Mouse (Mus musculus) CH12.LX (cell line): ENCODE data around the gene Rassf5. TPM values are rescaled to one million over a fixed set of nuclear protein-coding genes. Genes with fewer than 3 reads are reported as not detected.

Experiments
- DNase-seq: peaks from one replicate; pipeline ENCODE4 v3.0.0-alpha.2; 2013; ENCODE audit errors: extremely low read depth
- H3K27ac ChIP-seq: 2 replicates; pipeline ENCODE4 v1.5.1; 2012; ENCODE audit warnings: low read depth, mild to moderate bottlenecking, control low read depth, moderate library complexity; ENCODE audit not compliant: insufficient read depth
- H3K27me3 ChIP-seq: replicated peaks from 2 replicates; pipeline ENCODE3; 2012; ENCODE audit warnings: inconsistent platforms
- H3K36me3 ChIP-seq, 2 experiments: replicated peaks in 1 of 2; 2 replicates each; pipeline versions ENCODE3 to v1.6.1; 2012; ENCODE audit warnings: inconsistent platforms in 1 of 2, low read length in 1 of 2, mild to moderate bottlenecking in 1 of 2, mixed read lengths in 1 of 2, moderate library complexity in 1 of 2; ENCODE audit not compliant: control insufficient read depth in 1 of 2, insufficient read depth in 1 of 2
- H3K4me1 ChIP-seq, 2 experiments: 2 replicates each; pipeline ENCODE4 v1.6.1; 2012; ENCODE audit warnings: inconsistent platforms in 1 of 2, moderate library complexity in 1 of 2; ENCODE audit not compliant: insufficient read depth in 2 of 2, control insufficient read depth in 1 of 2
- H3K4me2 ChIP-seq: 2 replicates; pipeline ENCODE4 v1.6.1; 2012; ENCODE audit warnings: low read depth, mild to moderate bottlenecking, control low read depth; ENCODE audit not compliant: poor library complexity, insufficient read depth, severe bottlenecking
- H3K4me3 ChIP-seq, 3 experiments: fragments of 150-350 bp in 1 of 3; sonication (generic) in 1 of 3; replicated peaks in 1 of 3; 2 replicates each; pipeline versions ENCODE3 to v1.5.1; 2011 to 2012; ENCODE audit warnings: low read depth in 2 of 3, low read length in 2 of 3, mild to moderate bottlenecking in 2 of 3, moderate library complexity in 2 of 3, control low read depth in 1 of 3, improper control_type of control experiment in 1 of 3, inconsistent platforms in 1 of 3, mixed read lengths in 1 of 3; ENCODE audit not compliant: poor library complexity in 1 of 3
- H3K79me2 ChIP-seq: replicated peaks from 2 replicates; pipeline ENCODE4 v1.6.1; 2012; ENCODE audit warnings: mild to moderate bottlenecking, moderate library complexity; ENCODE audit not compliant: control insufficient read depth, poor library complexity, insufficient read depth, severe bottlenecking; ENCODE audit errors: extremely low read depth
- H3K9ac ChIP-seq: 2 replicates; pipeline ENCODE4 v1.6.1; 2012; ENCODE audit warnings: low read depth, mild to moderate bottlenecking, control low read depth, moderate library complexity; ENCODE audit not compliant: insufficient read depth
- H3K9me3 ChIP-seq: replicated peaks from 2 replicates; pipeline ENCODE3; 2012; ENCODE audit warnings: low read length, inconsistent platforms, mixed read lengths
- BHLHE40 ChIP-seq: IDR thresholded peaks from 2 replicates; pipeline ENCODE4 v1.6.1; 2011; ENCODE audit warnings: mild to moderate bottlenecking, low read depth, low read length, improper control_type of control experiment
- CHD2 ChIP-seq: IDR thresholded peaks from 2 replicates; pipeline ENCODE4 v1.6.1; 2011; ENCODE audit warnings: low read length, improper control_type of control experiment
- E2F4 ChIP-seq: IDR thresholded peaks from 2 replicates; pipeline ENCODE4 v1.6.1; 2011; ENCODE audit warnings: low read depth, low read length, improper control_type of control experiment; ENCODE audit not compliant: insufficient replicate concordance
- ELF1 ChIP-seq: IDR thresholded peaks from 2 replicates; pipeline ENCODE4 v1.6.1; 2014; ENCODE audit warnings: low read depth, mild to moderate bottlenecking, inconsistent platforms, low read length, improper control_type of control experiment
- EP300 ChIP-seq: IDR thresholded peaks from 2 replicates; pipeline ENCODE4 v1.6.1; 2011; ENCODE audit warnings: low read length, improper control_type of control experiment
- GABPA ChIP-seq: IDR thresholded peaks from 2 replicates; pipeline ENCODE4 v1.6.1; 2012; ENCODE audit warnings: low read depth, low read length, improper control_type of control experiment, inconsistent platforms; ENCODE audit not compliant: insufficient replicate concordance
- HCFC1 ChIP-seq: IDR thresholded peaks from 2 replicates; pipeline ENCODE4 v1.6.1; 2012; ENCODE audit warnings: low read depth, mild to moderate bottlenecking, inconsistent platforms, low read length, improper control_type of control experiment
- IRF4 ChIP-seq: IDR thresholded peaks from 2 replicates; pipeline ENCODE4 v1.6.1; 2014; ENCODE audit warnings: low read depth, mild to moderate bottlenecking, inconsistent platforms, low read length, improper control_type of control experiment
- JUND ChIP-seq: conservative IDR thresholded peaks from 2 replicates; pipeline ENCODE4 v1.6.1; 2011; ENCODE audit warnings: low read depth, low read length, improper control_type of control experiment
- KAT2A ChIP-seq: IDR thresholded peaks from 2 replicates; pipeline ENCODE4 v1.6.1; 2012; ENCODE audit warnings: low read length, improper control_type of control experiment, inconsistent platforms; ENCODE audit not compliant: insufficient replicate concordance
- MAX ChIP-seq: IDR thresholded peaks from 2 replicates; pipeline ENCODE4 v1.6.1; 2011; ENCODE audit warnings: low read length, improper control_type of control experiment
- MAZ ChIP-seq: IDR thresholded peaks from 2 replicates; pipeline ENCODE4 v1.6.1; 2012; ENCODE audit warnings: low read depth, mild to moderate bottlenecking, inconsistent platforms, low read length, improper control_type of control experiment, moderate library complexity
- MEF2A ChIP-seq: IDR thresholded peaks from 2 replicates; pipeline ENCODE4 v1.6.1; 2014; ENCODE audit warnings: low read depth, mild to moderate bottlenecking, inconsistent platforms, low read length, improper control_type of control experiment, borderline replicate concordance
- MYC ChIP-seq: IDR thresholded peaks from 2 replicates; pipeline ENCODE4 v1.6.1; 2011; ENCODE audit warnings: low read depth, mild to moderate bottlenecking, improper control_type of control experiment, low read length
- NRF1 ChIP-seq: IDR thresholded peaks from 2 replicates; pipeline ENCODE4 v1.6.1; 2014; ENCODE audit warnings: low read depth, mild to moderate bottlenecking, inconsistent platforms, low read length, improper control_type of control experiment, moderate library complexity
- POLR2AphosphoS2 ChIP-seq: IDR thresholded peaks from 2 replicates; pipeline ENCODE4 v1.6.1; 2011; ENCODE audit warnings: low read depth, low read length, improper control_type of control experiment
- RCOR1 ChIP-seq: conservative IDR thresholded peaks from 2 replicates; pipeline ENCODE4 v1.6.1; 2012; ENCODE audit warnings: low read depth, mild to moderate bottlenecking, inconsistent platforms, low read length, improper control_type of control experiment
- TBP ChIP-seq: conservative IDR thresholded peaks from 2 replicates; pipeline ENCODE4 v1.6.1; 2011; ENCODE audit warnings: low read depth, low read length, improper control_type of control experiment
- UBTF ChIP-seq: IDR thresholded peaks from 2 replicates; pipeline ENCODE4 v1.6.1; 2012; ENCODE audit warnings: low read depth, mild to moderate bottlenecking, inconsistent platforms, low read length, improper control_type of control experiment, moderate library complexity
- USF1 ChIP-seq: IDR thresholded peaks from 2 replicates; pipeline ENCODE4 v1.6.1; 2014; ENCODE audit warnings: low read depth, mild to moderate bottlenecking, inconsistent platforms, low read length, improper control_type of control experiment
- ZKSCAN1 ChIP-seq: IDR thresholded peaks from 2 replicates; pipeline ENCODE4 v1.6.1; 2012; ENCODE audit warnings: low read depth, inconsistent platforms, low read length, improper control_type of control experiment, borderline replicate concordance
- ZMIZ1 ChIP-seq: IDR thresholded peaks from 2 replicates; pipeline ENCODE4 v1.6.1; 2012; ENCODE audit warnings: low read depth, mild to moderate bottlenecking, inconsistent platforms, low read length, improper control_type of control experiment
- ZNF384 ChIP-seq: IDR thresholded peaks from 2 replicates; pipeline ENCODE4 v1.6.1; 2012; ENCODE audit warnings: low read depth, low read length, improper control_type of control experiment, inconsistent platforms
- dilution Hi-C: fragments of 300-500 bp; cut with MboI; formaldehyde crosslinking; loops from 2 replicates; pipeline ENCODE4 v1.14.3; 2020; ENCODE audit warnings: low sequenced_read_pairs; ENCODE audit not compliant: extremely low pct_unique_long_range_greater_than_20kb, extremely low pct_ligation_motif_present
- in situ Hi-C: fragments of 300-500 bp; cut with MboI; formaldehyde crosslinking; loops from 3 replicates; pipeline ENCODE4 v1.14.3; 2019; ENCODE audit warnings: low sequenced_read_pairs, low pct_ligation_motif_present, low pct_unique_long_range_greater_than_20kb, mixed read lengths
- polyA plus RNA-seq: library from polyadenylated mRNA; unstranded; fragments of >175 nt; gene quantifications from 2 replicates; pipeline ENCODE4 v1.2.1, GENCODE M21; 2012; ENCODE audit warnings: low read depth; ENCODE audit not compliant: insufficient read length
- total RNA-seq, 2 experiments: library from RNA; depleted of rRNA; stranded (reverse); fragments of 300-350 nt in 1 of 2; fragments of >200 nt in 1 of 2; gene quantifications; 2 replicates each; pipeline ENCODE4 v1.2.3; 2012 to 2014

Gene Rassf5
- total and polyA plus RNA-seq, 3 experiments: 11.5 to 32.1 (median 16.3) TPM

- Histone ChIP-seq H3K27ac (no peak overlapping the region), H3K4me2 (no peak overlapping the region), H3K9ac (no peak overlapping the region), H3K27me3 (no peaks in the 10 kb centered on the region), H3K4me1 (no peaks in the 10 kb centered on the region), H3K36me3 (peaks cover 82 to 96% of the 10 kb centered on the region in 2 experiments), H3K79me2 (no peaks in the 10 kb centered on the region; the same call in 1 of the 2 replicates), H3K4me3 (no peak overlapping the region), H3K9me3 (no peaks in the 10 kb centered on the region)
- no peak for DNase-seq
- in situ Hi-C loops: no loop called here
- TF ChIP-seq UBTF: no peak
- TF ChIP-seq USF1: no peak
- no peak for TF ChIP-seq GABPA
- no peak for TF ChIP-seq ZKSCAN1
- TF ChIP-seq CHD2: no peak
- TF ChIP-seq ZNF384: no peak
- no peak for TF ChIP-seq BHLHE40
- no peak for TF ChIP-seq MAZ
- no peak for TF ChIP-seq IRF4
- no peak for TF ChIP-seq EP300
- TF ChIP-seq TBP: no peak
- no peak for TF ChIP-seq MEF2A
- TF ChIP-seq RCOR1: no peak
- TF ChIP-seq KAT2A: no peak
- TF ChIP-seq ELF1: no peak
- no peak for TF ChIP-seq POLR2AphosphoS2
- no peak for TF ChIP-seq MAX
- TF ChIP-seq JUND: no peak
- no peak for TF ChIP-seq NRF1
- dilution Hi-C loops: no loop called here
Measured at GRCm38 (mm10) chr1:131173001-131173400, 72.1 kb downstream of the Rassf5 start.

- DNase-seq: no peak
Measured at GRCm38 (mm10) chr1:131167612-131168011, 77.4 kb downstream of the Rassf5 start.

More at GRCm38 (mm10) chr1:131167612-131168011, 77.4 kb downstream of the Rassf5 start:
- Histone ChIP-seq H3K9ac (no peak overlapping the region), H3K27ac (no peak overlapping the region), H3K4me2 (no peak overlapping the region), H3K79me2 (no peaks in the 10 kb centered on the region), H3K36me3 (peaks cover 83 to 94% of the 10 kb centered on the region in 2 experiments), H3K4me3 (no peak overlapping the region), H3K27me3 (no peaks in the 10 kb centered on the region), H3K9me3 (no peaks in the 10 kb centered on the region), H3K4me1 (no peaks in the 10 kb centered on the region)
- dilution Hi-C loops: no loop called here
- TF ChIP-seq GABPA (no peak), E2F4 (no peak), ZNF384 (no peak), MYC (no peak), HCFC1 (no peak), KAT2A (no peak), ZMIZ1 (no peak), TBP (no peak), NRF1 (no peak), ZKSCAN1 (no peak)
- in situ Hi-C loops: no loop called here
